Mouse (Mus musculus): Measurements from ENCODE around the gene Frat1. TPM values are rescaled to one million over a fixed set of nuclear protein-coding genes. Genes with fewer than 3 reads are reported as not detected.

The Frat1 gene
- polyA plus RNA-seq, 1 experiment from 2014 or later = 19.9 TPM

DNA sequence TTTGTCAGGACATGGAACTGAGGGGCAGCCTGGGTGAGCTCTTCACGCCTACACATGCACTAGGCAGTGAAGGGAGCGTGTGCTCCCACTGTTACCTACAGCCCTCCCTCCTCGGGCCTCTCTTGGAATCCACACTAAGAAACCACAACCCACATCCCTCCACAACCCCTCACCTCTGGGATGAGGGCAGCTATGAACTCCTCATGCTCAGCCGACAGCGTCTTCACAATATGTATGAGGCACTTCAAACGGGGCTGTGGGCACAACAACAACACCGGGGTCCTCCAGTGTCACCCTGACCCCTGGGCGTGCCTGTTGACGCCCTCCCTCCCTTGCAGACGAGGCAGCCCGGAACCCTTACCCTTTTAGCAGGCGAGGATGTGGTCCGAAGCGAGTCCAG lies 44.6 kb downstream of the Frat1 start:
- H3K27me3 ChIP-seq (replicated peaks; ENCODE audit: control insufficient read depth, insufficient read depth, low read length) = no peaks in the 10 kb centered on the region
- no peak overlapping the region for H3K4me3 ChIP-seq (ENCODE audit: low read depth, low read length)
- no peak for ATAC-seq (replicated peaks; ENCODE audit: low FRiP score)
- H3K4me2 ChIP-seq = no peak overlapping the region
- no peak overlapping the region for H3K27ac ChIP-seq (ENCODE audit: low read depth, low read length)
- H3K9me3 ChIP-seq (ENCODE audit: control insufficient read depth, low read length) = no peaks in the 10 kb centered on the region
- WGBS = 92% methylated on average over 14 of the region's 14 CpGs
- H3K9ac ChIP-seq (ENCODE audit: low read depth, low read length) = no peak overlapping the region
- no peaks in the 10 kb centered on the region for H3K4me1 ChIP-seq (replicated peaks; ENCODE audit: control insufficient read depth, insufficient read depth, low read length)
- no peak for DNase-seq (ENCODE audit: low spot score)
- H3K36me3 ChIP-seq (ENCODE audit: control insufficient read depth, insufficient read depth, low read length) = peaks cover 50% of the 10 kb centered on the region

DNA sequence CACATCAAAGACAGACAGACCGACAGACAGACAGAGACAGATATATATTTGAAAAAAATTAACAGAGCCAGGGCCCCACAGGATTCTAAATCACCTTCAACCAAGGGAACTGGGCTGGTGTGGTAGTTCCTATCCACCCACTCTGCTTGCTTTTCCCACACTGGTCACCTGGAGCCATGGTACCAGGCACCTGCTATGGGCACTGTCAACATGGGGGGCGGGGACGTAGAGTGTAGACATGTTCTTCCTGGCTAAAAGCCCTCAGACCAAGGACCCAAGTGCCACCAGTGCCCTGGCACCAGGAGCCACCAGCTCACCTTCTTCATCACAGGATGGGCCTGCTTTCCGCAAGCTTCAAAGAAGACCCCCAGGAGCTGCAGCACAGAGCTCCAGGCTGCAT lies 52.1 kb downstream of the Frat1 start:
- H3K4me2 ChIP-seq = no peak overlapping the region
- H3K4me1 ChIP-seq (replicated peaks; ENCODE audit: control insufficient read depth, insufficient read depth, low read length) = no peaks in the 10 kb centered on the region
- H3K36me3 ChIP-seq (ENCODE audit: control insufficient read depth, insufficient read depth, low read length) = peaks cover 55% of the 10 kb centered on the region
- H3K9me3 ChIP-seq (ENCODE audit: control insufficient read depth, low read length) = no peaks in the 10 kb centered on the region
- H3K9ac ChIP-seq (ENCODE audit: low read depth, low read length) = no peak overlapping the region
- H3K4me3 ChIP-seq (ENCODE audit: low read depth, low read length) = no peak overlapping the region
- DNase-seq (ENCODE audit: low spot score) (no peak), ATAC-seq (replicated peaks; ENCODE audit: low FRiP score) (no peak)
- H3K27me3 ChIP-seq (replicated peaks; ENCODE audit: control insufficient read depth, insufficient read depth, low read length) = no peaks in the 10 kb centered on the region
- 89% methylated on average over 4 of the region's 4 CpGs for WGBS
- H3K27ac ChIP-seq (ENCODE audit: low read depth, low read length) = no peak overlapping the region

Other genes with a start within 250 kb of the Frat1 start
- gene Gm340, start 247.6 kb upstream of the Frat1 start, polyA plus RNA-seq (2014; fragmentation: Nextera tagmentation; extraction: Ambion mirVana) = 3.4 and 4.1 TPM in 2 replicates
- gene Slit1, start 86.3 kb upstream of the Frat1 start, polyA plus RNA-seq (2014; fragmentation: Nextera tagmentation; extraction: Ambion mirVana) = 0.16 and 0.26 TPM in 2 replicates
- 55.6 and 63.4 TPM in 2 replicates for gene Arhgap19, start 27.9 kb upstream of the Frat1 start, polyA plus RNA-seq (2014; fragmentation: Nextera tagmentation; extraction: Ambion mirVana)
- gene Frat2, start 18.2 kb downstream of the Frat1 start, polyA plus RNA-seq (2014; fragmentation: Nextera tagmentation; extraction: Ambion mirVana) = 9.8 and 10.9 TPM in 2 replicates
- 29.5 and 34.0 TPM in 2 replicates for gene Rrp12, start 66.2 kb downstream of the Frat1 start, polyA plus RNA-seq (2014; fragmentation: Nextera tagmentation; extraction: Ambion mirVana)
- gene Pgam1, start 82.0 kb downstream of the Frat1 start, polyA plus RNA-seq (2014; fragmentation: Nextera tagmentation; extraction: Ambion mirVana) = 871 and 874 TPM in 2 replicates
- gene Exosc1, start 103.5 kb downstream of the Frat1 start, polyA plus RNA-seq (2014; fragmentation: Nextera tagmentation; extraction: Ambion mirVana) = 101 and 109 TPM in 2 replicates
- 58.9 and 63.0 TPM in 2 replicates for gene Zdhhc16, start 103.5 kb downstream of the Frat1 start, polyA plus RNA-seq (2014; fragmentation: Nextera tagmentation; extraction: Ambion mirVana)
- gene Mms19, start 151.2 kb downstream of the Frat1 start, polyA plus RNA-seq (2014; fragmentation: Nextera tagmentation; extraction: Ambion mirVana) = 27.9 and 29.1 TPM in 2 replicates
- gene Ubtd1, start 151.8 kb downstream of the Frat1 start, polyA plus RNA-seq (2014; fragmentation: Nextera tagmentation; extraction: Ambion mirVana) = 6.7 and 7.3 TPM in 2 replicates
- not detected in 2 replicates for gene Ankrd2, start 206.0 kb downstream of the Frat1 start, polyA plus RNA-seq (2014; fragmentation: Nextera tagmentation; extraction: Ambion mirVana)
- 8.1 and 10.1 TPM in 2 replicates for gene Hoga1, start 215.6 kb downstream of the Frat1 start, polyA plus RNA-seq (2014; fragmentation: Nextera tagmentation; extraction: Ambion mirVana)
- gene 4933411K16Rik, start 222.3 kb downstream of the Frat1 start, polyA plus RNA-seq (2014; fragmentation: Nextera tagmentation; extraction: Ambion mirVana) = 0.13 and 0.40 TPM in 2 replicates